Mouse (Mus musculus): Measurements from ENCODE around the gene Vmn1r6.
"Not testable (repeated sequence)": the region's sequence is repeated elsewhere in the genome, so short reads cannot be mapped to it uniquely, and the experiment has no call there.

Gene Vmn1r6

DNA sequence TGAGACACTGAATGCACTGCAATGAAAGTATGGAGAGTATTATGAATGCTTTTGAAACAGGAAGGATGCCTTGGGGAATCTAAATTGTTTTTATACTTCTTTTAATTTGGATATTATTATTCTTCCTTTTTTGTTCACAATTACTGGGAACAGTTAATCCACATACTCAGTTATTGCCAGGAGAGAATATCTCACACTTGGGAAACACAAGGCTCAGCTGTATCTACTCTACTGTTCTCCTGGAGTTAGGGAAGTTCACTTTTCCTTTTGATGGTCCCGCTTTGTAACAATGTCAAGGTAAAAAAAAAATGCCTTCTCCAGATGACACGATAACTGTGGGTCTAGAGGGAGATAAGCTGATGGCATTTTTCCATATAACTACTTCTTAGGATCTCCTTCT lies at the start of gene Vmn1r6:
Gene Vmn1r6 (plus strand): TSS at position 301 of the 400 bp plus-strand sequence.
- DNase-seq (ENCODE audit: low read depth, low spot score), result no peak

DNA sequence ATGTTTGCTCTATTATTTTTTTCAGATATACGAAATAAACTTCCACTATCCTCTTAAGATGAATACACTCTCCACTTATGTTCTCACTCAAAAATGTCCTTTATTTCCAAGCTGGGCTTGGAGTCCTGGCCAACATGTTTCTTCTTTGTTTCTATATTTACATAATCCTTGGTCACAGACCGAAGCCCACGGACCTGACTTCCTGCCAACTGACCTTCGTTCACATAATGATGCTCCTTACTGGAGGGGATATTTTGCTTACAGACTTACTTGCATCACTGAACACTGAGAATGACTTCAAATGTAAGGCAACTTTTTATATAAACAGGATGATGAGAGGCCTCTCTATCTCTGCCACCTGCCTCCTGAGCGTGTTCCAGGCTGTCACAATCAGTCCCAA lies 40.6 kb upstream of the Vmn1r6 start:
- no peak for DNase-seq (ENCODE audit: low read depth, low spot score)

DNA sequence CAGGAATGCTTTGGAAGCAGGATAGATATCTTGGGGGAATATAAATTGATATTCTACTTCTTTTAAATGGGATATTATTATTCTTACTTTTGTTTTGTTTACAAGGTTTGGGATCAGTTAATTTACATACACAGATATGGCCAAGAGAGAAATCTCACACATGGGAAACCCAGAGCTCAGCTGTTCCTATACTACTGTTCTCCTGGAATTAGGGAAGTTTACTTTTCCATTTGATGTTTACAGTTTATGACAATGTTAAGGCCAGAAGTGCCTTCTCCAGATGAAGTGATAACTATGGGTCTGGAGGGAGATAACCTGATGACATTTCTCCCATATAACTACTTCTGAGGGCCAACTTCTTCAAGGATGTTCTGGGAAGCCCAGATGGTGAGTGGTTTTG lies 27.1 kb upstream of the Vmn1r6 start, which contains the start of gene Vmn1r5:
Gene Vmn1r5 (plus strand): TSS at position 301 of the 400 bp plus-strand sequence.
- DNase-seq (ENCODE audit: low read depth, low spot score), result no peak

DNA sequence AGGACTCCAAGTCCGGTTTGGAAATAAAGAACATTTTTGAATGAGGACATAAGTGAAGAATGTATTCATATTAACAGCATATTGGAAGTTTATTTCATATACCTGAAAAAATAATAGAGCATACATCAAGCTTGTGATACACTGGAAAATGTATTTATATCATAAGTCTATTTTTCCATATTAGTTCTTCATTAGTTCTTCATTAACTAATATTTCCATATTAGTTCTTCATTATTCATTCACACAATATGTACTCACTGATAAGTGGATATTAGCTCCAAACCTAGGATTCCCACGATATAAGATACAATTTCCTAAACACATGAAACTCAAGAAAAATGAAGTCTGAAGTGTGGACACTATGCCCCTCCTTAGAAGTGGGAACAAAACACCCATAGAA lies 28.2 kb downstream of the Vmn1r6 start, which contains the start of gene Vmn1r7:
Gene Vmn1r7 (minus strand): TSS at position 101 of the 400 bp plus-strand sequence.
- DNase-seq (ENCODE audit: low read depth, low spot score), result not testable (repeated sequence)

DNA sequence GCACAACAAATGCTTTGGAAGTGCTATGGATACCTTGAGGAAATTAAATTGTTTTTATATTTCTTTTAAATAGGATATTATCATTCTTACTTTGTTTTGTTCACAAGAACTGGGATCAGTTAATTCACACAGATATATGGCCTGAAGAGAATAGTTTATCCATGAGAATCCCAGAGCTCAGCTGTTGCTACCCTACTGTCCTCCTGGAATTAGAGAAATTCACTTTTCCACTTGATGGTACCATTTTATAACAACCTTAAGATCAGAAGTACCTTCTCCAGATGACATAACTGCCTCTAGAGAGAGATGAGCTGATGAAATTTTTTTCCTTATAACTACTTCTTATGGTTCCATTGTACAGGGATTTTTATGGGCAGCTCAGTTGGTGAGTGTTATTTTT lies 34.9 kb downstream of the Vmn1r6 start, which contains the start of gene Vmn1r8:
Gene Vmn1r8 (plus strand): TSS at position 301 of the 400 bp plus-strand sequence.
- DNase-seq (ENCODE audit: low read depth, low spot score), result no peak

DNA sequence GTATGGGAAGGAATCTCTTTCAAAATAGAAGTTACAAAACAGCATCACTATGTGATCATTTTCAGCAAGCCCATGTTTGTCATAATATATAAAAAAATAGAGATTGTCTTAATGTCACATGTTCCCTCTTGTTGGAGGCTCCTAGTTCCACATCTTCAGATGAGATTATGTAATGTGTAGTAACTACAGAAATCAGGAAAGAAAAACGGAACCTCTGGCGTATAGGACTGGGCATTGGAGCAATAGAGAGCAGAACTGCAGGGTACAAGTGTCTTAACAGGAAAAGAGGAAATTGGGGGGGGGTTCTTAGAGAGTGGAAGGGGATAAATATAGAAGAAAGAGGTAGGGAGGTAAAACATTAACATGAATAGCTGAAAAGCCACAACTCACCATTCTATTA lies 37.6 kb downstream of the Vmn1r6 start:
- DNase-seq (ENCODE audit: low read depth, low spot score), result no peak
